Mouse (Mus musculus): ENCODE measurements around the gene Dnajb12. TPM values are rescaled to one million over a fixed set of nuclear protein-coding genes. Genes with fewer than 3 reads are reported as not detected.

Dnajb12 gene
- total and polyA plus RNA-seq, 3 experiments: 13.3 to 217 (median 41.7) TPM

DNA sequence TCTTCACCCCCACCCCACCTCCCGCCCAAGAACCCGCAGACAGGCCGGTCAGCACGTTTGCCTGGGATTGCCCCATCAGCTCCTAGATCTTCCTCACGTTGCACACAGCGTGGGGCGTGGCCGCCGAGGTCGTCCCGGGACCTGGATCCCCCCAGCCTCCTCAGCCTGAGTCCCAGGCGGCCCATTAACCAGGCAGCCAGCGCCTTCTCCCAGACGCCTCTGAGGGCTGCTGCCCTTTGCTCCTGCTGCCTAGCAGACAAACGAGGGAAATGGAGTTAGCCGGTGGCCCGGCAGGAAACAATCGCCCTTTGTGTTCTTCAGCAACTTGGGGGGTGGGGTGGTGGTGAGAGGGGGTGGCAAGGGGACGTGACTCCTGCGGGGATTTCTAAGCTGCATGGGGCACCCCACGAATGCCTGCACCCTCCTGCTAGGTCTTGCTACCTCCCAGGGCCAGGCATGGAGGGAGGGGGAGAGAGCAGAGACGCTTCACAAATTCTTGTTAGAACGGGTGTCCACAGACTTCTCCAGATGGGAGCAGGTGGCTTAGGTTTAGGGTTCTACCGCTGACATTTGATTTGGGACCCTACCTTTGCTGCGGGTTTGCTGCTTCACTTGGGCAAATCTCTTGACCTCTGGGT lies 32.3 kb downstream of the Dnajb12 start:
- H3K27ac ChIP-seq (ENCODE audit: control insufficient read depth, low read depth, low read length): no peak overlapping the region
- no peak overlapping the region for H3K9ac ChIP-seq (ENCODE audit: control insufficient read depth, low read depth, low read length, poor library complexity, severe bottlenecking)
- no peak for TF ChIP-seq UBTF (IDR thresholded peaks at IDR 0.05; ENCODE audit: borderline replicate concordance, insufficient read depth, low read depth, low read length)
- TF ChIP-seq TBP (IDR thresholded peaks at IDR 0.05; ENCODE audit: low read depth, low read length): no peak
- TF ChIP-seq USF1 (IDR thresholded peaks at IDR 0.05; ENCODE audit: low read depth, low read length): no peak
- TF ChIP-seq SIN3A (IDR thresholded peaks at IDR 0.05; ENCODE audit: low read length): no peak
- TF ChIP-seq USF2 (IDR thresholded peaks at IDR 0.05; ENCODE audit: borderline replicate concordance in 1 of 2, insufficient read depth in 1 of 2, low read depth in 1 of 2, low read length in 2 of 2): no peak
- TF ChIP-seq NELFE (IDR thresholded peaks at IDR 0.05; ENCODE audit: low read depth, low read length): no peak
- no peak for TF ChIP-seq GATA1 (IDR thresholded peaks at IDR 0.05; ENCODE audit: low read depth, low read length)
- no peak for TF ChIP-seq TAL1 (IDR thresholded peaks at IDR 0.05; ENCODE audit: low read length)
- TF ChIP-seq BHLHE40 (IDR thresholded peaks at IDR 0.05; ENCODE audit: borderline replicate concordance, low read depth, low read length): no peak
- no peak for TF ChIP-seq MEF2A (IDR thresholded peaks at IDR 0.05; ENCODE audit: extremely low read depth, insufficient replicate concordance, low read depth, low read length, poor library complexity, severe bottlenecking)
- TF ChIP-seq NRF1 (IDR thresholded peaks at IDR 0.05; ENCODE audit: insufficient read depth, low read depth, low read length, poor library complexity, severe bottlenecking): no peak
- TF ChIP-seq MYB (IDR thresholded peaks at IDR 0.05; ENCODE audit: low read depth, low read length): no peak
- TF ChIP-seq HCFC1 (IDR thresholded peaks at IDR 0.05; ENCODE audit: low read depth, low read length): no peak
- TF ChIP-seq ELF1 (IDR thresholded peaks at IDR 0.05; ENCODE audit: low read depth, low read length): no peak
- no peak for TF ChIP-seq ZKSCAN1 (IDR thresholded peaks at IDR 0.05; ENCODE audit: low read depth, low read length)
- TF ChIP-seq MAX (IDR thresholded peaks at IDR 0.05; ENCODE audit: low read length): no peak
- TF ChIP-seq CHD2 (IDR thresholded peaks at IDR 0.05; ENCODE audit: low read length): no peak
- no peak for TF ChIP-seq GABPA (IDR thresholded peaks at IDR 0.05; ENCODE audit: low read depth, low read length)
- no peak for TF ChIP-seq MAFK (IDR thresholded peaks at IDR 0.05; ENCODE audit: borderline replicate concordance, low read depth, low read length)
- no peak for DNase-seq (ENCODE audit: low read depth, low spot score)
- peaks cover 12 to 31% of the 10 kb centered on the region in 2 experiments for H3K4me1 ChIP-seq (ENCODE audit: control insufficient read depth in 1 of 2, insufficient read depth in 2 of 2, low read length in 2 of 2)
- no peak overlapping the region for H3K4me3 ChIP-seq (ENCODE audit: control insufficient read depth in 1 of 2, insufficient read depth in 1 of 2, low read depth in 2 of 2, low read length in 2 of 2)
- no peaks in the 10 kb centered on the region for H3K27me3 ChIP-seq (ENCODE audit: control insufficient read depth in 1 of 2, insufficient read depth in 2 of 2, low read length in 2 of 2)
- H3K36me3 ChIP-seq (ENCODE audit: control insufficient read depth in 1 of 2, insufficient read depth in 2 of 2, low read length in 2 of 2): peaks cover 0 to 19% of the 10 kb centered on the region in 2 experiments; a peak in 2 of 4 replicates
- no peaks in the 10 kb centered on the region for H3K9me3 ChIP-seq (replicated peaks; ENCODE audit: insufficient read depth, low read length)
- no peaks in the 10 kb centered on the region for H3K79me2 ChIP-seq (ENCODE audit: control insufficient read depth, insufficient read depth, low read length, poor library complexity)

All from MEL (cell line).